Mouse (Mus musculus) kidney, adult 11 months (tissue): Measurements from ENCODE around the gene Acvrl1.
"Not testable (repeated sequence)": the region's sequence is repeated elsewhere in the genome, so short reads cannot be mapped to it uniquely, and the experiment has no call there.

Experiments used
- DNase-seq: peaks from one replicate; pipeline ENCODE4 v3.0.0; 2022

The Acvrl1 gene

GRCm38 (mm10) chr15:101107906-101108671 is 20.2 kb upstream of the Acvrl1 start:
- no peak for DNase-seq

GRCm38 (mm10) chr15:101113176-101113575 is 15.1 kb upstream of the Acvrl1 start:
- DNase-seq, result peak; percentile 74

GRCm38 (mm10) chr15:101113778-101114177 is 14.5 kb upstream of the Acvrl1 start:
- DNase-seq, result not testable (repeated sequence)

GRCm38 (mm10) chr15:101115511-101116110 is 12.7 kb upstream of the Acvrl1 start, which contains the start of gene Ankrd33:
Gene Ankrd33, plus strand, starts transcription at chr15:101115755.
- DNase-seq, result no peak

- DNase-seq, result no peak
Observed at GRCm38 (mm10) chr15:101118399-101119125, 9.8 kb upstream of the Acvrl1 start.

- no peak for DNase-seq
Observed at GRCm38 (mm10) chr15:101121411-101122289, 6.7 kb upstream of the Acvrl1 start.

- peak; percentile 43 for DNase-seq
Observed at GRCm38 (mm10) chr15:101122290-101122589, 6.1 kb upstream of the Acvrl1 start.

GRCm38 (mm10) chr15:101123202-101123601 is 5.1 kb upstream of the Acvrl1 start:
- peak; percentile 48 for DNase-seq

GRCm38 (mm10) chr15:101125561-101125960 is 2.8 kb upstream of the Acvrl1 start:
- DNase-seq, result no peak

GRCm38 (mm10) chr15:101126876-101127544 is 1.3 kb upstream of the Acvrl1 start:
- DNase-seq, result no peak

GRCm38 (mm10) chr15:101129412-101129811 is 1.1 kb downstream of the Acvrl1 start:
- no peak for DNase-seq

- no peak for DNase-seq
Observed at GRCm38 (mm10) chr15:101131498-101131897, 3.2 kb downstream of the Acvrl1 start.

- no peak for DNase-seq
Observed at GRCm38 (mm10) chr15:101132041-101132440, 3.7 kb downstream of the Acvrl1 start.

GRCm38 (mm10) chr15:101132761-101133160 is 4.4 kb downstream of the Acvrl1 start:
- DNase-seq, result no peak

- no peak for DNase-seq
Observed at GRCm38 (mm10) chr15:101133993-101134704, 5.8 kb downstream of the Acvrl1 start.

GRCm38 (mm10) chr15:101135405-101135804 is 7.1 kb downstream of the Acvrl1 start:
- no peak for DNase-seq

GRCm38 (mm10) chr15:101137455-101137854 is 9.1 kb downstream of the Acvrl1 start:
- no peak for DNase-seq

- DNase-seq, result no peak
Observed at GRCm38 (mm10) chr15:101138675-101139074, 10.4 kb downstream of the Acvrl1 start.

GRCm38 (mm10) chr15:101139885-101140284 is 11.6 kb downstream of the Acvrl1 start:
- peak; percentile 52 for DNase-seq

- no peak for DNase-seq
Observed at GRCm38 (mm10) chr15:101140587-101140986, 12.3 kb downstream of the Acvrl1 start.

GRCm38 (mm10) chr15:101141061-101141541 is 12.8 kb downstream of the Acvrl1 start:
- DNase-seq, result peak; percentile 58
